Mouse (Mus musculus) limb, embryonic 15.5 days (tissue): ENCODE results near the gene Cckbr. TPM values are rescaled to one million over a fixed set of nuclear protein-coding genes. Genes with fewer than 3 reads are reported as not detected.
"Not testable (repeated sequence)": the region's sequence is repeated elsewhere in the genome, so short reads cannot be mapped to it uniquely, and the experiment has no call there.

Experiments
- ATAC-seq: fragments of 200-750 bp; cut with Nextera tagmentation; 2 replicates; pipeline ENCODE4 v1.8.0; 2017; ENCODE audit warnings: low read depth, moderate TSS enrichment; ENCODE audit not compliant: insufficient number of reproducible peaks, low FRiP score, low TSS enrichment
- H3K27ac ChIP-seq: fragments of 300-500 bp; sonication (generic); 2 replicates; pipeline ENCODE4 v1.5.1; 2015; ENCODE audit warnings: moderate library complexity, mild to moderate bottlenecking, inconsistent platforms
- H3K27me3 ChIP-seq: fragments of 300-500 bp; sonication (generic); 2 replicates; pipeline ENCODE4 v1.6.1; 2015; ENCODE audit warnings: inconsistent platforms
- H3K36me3 ChIP-seq: fragments of 300-500 bp; sonication (generic); 2 replicates; pipeline ENCODE4 v1.6.1; 2015; ENCODE audit warnings: inconsistent platforms
- H3K4me1 ChIP-seq: fragments of 300-500 bp; sonication (generic); 2 replicates; pipeline ENCODE4 v1.6.1; 2015; ENCODE audit warnings: inconsistent platforms
- H3K4me2 ChIP-seq: fragments of 300-500 bp; sonication (generic); 2 replicates; pipeline ENCODE4 v1.6.1; 2015; ENCODE audit warnings: mild to moderate bottlenecking, inconsistent platforms
- H3K4me3 ChIP-seq: fragments of 300-500 bp; sonication (generic); 2 replicates; pipeline ENCODE4 v1.5.1; 2015; ENCODE audit warnings: mild to moderate bottlenecking, inconsistent platforms
- H3K9ac ChIP-seq: fragments of 300-500 bp; sonication (generic); 2 replicates; pipeline ENCODE4 v1.6.1; 2015; ENCODE audit warnings: inconsistent platforms
- H3K9me3 ChIP-seq: fragments of 300-500 bp; sonication (generic); 2 replicates; pipeline ENCODE4 v1.6.1; 2016; ENCODE audit warnings: inconsistent platforms
- WGBS: fragments of 180-500 bp; shearing (Covaris S2); methylation state at CpG from one replicate; pipeline ENCODE4 v1.1.7; 2015; 5-methylcytosine and 5-hydroxymethylcytosine counted together
- polyA plus RNA-seq: library from polyadenylated mRNA; unstranded; fragments of >200 nt; fragmentation: Nextera tagmentation; extraction: Ambion mirVana; gene quantifications from 2 replicates; pipeline ENCODE4 v1.2.1, GENCODE M21; 2015

Cckbr gene
- polyA plus RNA-seq, 1 experiment from 2014 or later: not detected

DNA sequence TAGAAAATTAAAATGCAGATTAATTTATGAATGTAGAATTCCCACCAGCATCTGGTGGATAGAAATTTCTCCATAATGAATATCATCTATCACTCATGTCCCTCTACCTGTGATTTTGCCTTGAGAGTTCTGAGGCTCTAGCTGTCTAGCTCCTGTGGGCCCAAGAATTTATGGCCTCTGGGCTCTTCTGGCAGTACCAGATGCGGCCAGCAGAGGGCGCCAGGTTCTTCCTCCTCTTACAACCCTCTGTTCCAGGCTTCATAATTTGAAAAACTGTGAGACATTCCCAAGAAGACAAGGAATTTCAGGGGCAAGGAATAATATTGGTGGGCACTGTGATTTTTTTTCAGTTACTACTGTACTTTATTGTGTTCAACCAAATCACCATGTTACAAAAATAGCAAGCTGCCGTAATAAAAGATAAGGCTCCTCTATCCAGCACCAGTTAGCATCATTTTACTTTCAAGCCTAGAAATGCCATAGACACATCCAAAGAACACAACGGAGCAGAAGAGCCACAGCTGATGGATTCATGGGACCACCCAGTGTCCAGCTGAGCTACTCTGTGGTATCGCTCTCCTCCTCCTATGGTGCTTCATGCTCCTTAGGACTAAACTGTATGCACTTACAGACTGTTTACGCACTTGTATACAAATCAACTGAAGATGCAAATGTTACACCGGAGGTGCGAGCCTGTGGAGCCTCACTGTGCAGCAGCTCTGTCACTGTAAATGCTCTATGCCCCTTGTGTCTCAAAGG is 13.5 kb upstream of the Cckbr start:
- H3K4me3 ChIP-seq, H3K27ac ChIP-seq, H3K4me2 ChIP-seq, H3K27me3 ChIP-seq, H3K4me1 ChIP-seq, H3K9me3 ChIP-seq, H3K9ac ChIP-seq, ATAC-seq, H3K36me3 ChIP-seq: not testable (repeated sequence)
- WGBS: 57% methylated on average over 8 of the region's 8 CpGs

DNA sequence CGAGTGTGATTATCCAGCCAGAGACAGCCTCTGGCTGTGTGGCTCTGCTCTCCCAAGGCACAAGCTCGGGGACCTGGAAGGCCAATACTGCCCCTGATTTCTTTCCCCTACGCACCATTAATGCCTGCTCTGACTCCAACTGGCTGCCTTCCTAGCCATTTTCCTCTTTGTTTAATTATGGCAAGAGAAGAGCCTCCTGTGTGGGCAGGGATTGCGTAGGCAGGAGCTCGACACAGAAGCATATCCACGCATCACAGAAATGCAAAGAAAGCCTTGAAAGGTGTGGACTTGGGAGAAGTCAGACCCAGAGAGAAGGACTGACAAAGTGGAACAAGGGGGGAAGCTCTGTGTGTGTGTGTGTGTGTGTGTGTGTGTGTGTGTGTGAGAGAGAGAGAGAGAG is 11.1 kb upstream of the Cckbr start:
- 56% methylated on average over 6 of the region's 6 CpGs for WGBS
- H3K9ac ChIP-seq: no peak overlapping the region
- H3K4me3 ChIP-seq: no peak overlapping the region
- H3K9me3 ChIP-seq: no peaks in the 10 kb centered on the region
- H3K36me3 ChIP-seq: no peaks in the 10 kb centered on the region
- H3K27me3 ChIP-seq: peaks cover 4% of the 10 kb centered on the region; the same call in 1 of the 2 replicates
- H3K4me1 ChIP-seq: no peaks in the 10 kb centered on the region
- H3K4me2 ChIP-seq: no peak overlapping the region
- no peak for ATAC-seq
- H3K27ac ChIP-seq: no peak overlapping the region

DNA sequence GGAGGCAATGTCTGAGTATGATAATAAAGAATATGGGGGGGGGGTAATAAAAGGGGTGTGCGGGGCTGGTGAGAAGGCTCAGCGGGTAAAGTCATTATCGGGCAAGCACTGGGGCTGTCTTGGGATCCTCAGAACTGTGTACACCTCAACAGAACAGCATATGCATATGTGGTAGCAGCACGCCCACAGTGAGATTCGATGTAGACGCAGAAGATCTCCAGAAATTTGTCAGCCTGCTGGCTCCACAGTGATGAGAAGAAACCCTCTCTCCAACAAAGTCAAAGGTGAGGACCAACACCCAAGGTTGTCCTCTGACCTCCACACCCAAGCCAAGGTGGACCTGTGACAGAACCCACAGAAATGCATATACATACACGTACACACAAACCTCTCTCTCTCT is 9.0 kb upstream of the Cckbr start:
- Histone ChIP-seq H3K4me3 (no peak overlapping the region), H3K27ac (no peak overlapping the region), H3K9ac (no peak overlapping the region), H3K27me3 (no peaks in the 10 kb centered on the region), H3K9me3 (no peaks in the 10 kb centered on the region), H3K4me1 (no peaks in the 10 kb centered on the region), H3K4me2 (no peak overlapping the region), H3K36me3 (no peaks in the 10 kb centered on the region)
- WGBS: 86% methylated on average over 7 of the region's 7 CpGs
- ATAC-seq: no peak

DNA sequence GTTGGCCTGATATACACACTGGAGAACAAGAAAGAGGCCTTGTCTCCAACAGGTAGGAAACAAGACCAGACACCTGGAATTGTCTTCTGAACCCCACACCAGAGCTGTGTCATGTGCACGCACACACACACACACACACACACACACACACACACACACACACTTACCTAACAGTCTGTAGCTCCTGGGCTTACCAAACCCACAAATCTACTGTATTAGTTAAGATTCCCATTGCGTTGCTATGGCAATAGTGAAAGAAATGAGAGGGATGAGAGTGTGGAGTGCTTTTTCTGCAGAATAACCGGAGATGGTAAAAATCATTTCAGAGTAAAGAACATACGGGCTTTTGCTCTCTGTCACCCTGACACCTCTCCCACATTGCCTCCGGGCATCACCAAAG is 7.4 kb upstream of the Cckbr start:
- Histone ChIP-seq H3K9ac (no peak overlapping the region), H3K4me1 (no peaks in the 10 kb centered on the region), H3K27ac (no peak overlapping the region), H3K4me2 (no peak overlapping the region), H3K4me3 (no peak overlapping the region), H3K9me3 (no peaks in the 10 kb centered on the region), H3K27me3 (no peaks in the 10 kb centered on the region), H3K36me3 (no peaks in the 10 kb centered on the region)
- 75% methylated on average over 5 of the region's 5 CpGs for WGBS
- no peak for ATAC-seq

DNA sequence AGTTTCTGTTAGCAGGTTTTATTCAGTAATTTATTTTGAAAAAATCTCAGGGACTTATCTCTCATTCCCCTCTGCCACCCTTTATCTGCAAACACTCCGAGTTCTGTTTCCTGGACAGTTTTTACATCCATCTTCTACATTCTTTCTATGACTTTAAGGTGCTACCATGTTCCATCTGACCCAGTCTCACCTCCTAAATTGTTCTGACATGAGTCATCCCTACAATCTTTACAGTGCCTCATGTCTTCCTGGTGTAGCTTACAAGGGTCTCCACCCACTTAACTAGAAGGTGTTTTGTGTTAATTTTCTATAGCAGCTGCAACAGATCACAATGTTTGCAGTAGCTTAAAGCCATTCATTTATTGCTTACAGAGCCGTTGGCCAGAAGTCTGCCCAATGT is 4.6 kb upstream of the Cckbr start:
- H3K36me3 ChIP-seq: no peaks in the 10 kb centered on the region
- no peak overlapping the region for H3K4me3 ChIP-seq
- no peak for ATAC-seq
- H3K27me3 ChIP-seq: peaks cover 25% of the 10 kb centered on the region
- 32% methylated on average over 2 of the region's 2 CpGs for WGBS
- H3K4me1 ChIP-seq: peaks cover 8% of the 10 kb centered on the region
- H3K9me3 ChIP-seq: no peaks in the 10 kb centered on the region
- H3K27ac ChIP-seq: no peak overlapping the region
- H3K9ac ChIP-seq: no peak overlapping the region
- H3K4me2 ChIP-seq: no peak overlapping the region

DNA sequence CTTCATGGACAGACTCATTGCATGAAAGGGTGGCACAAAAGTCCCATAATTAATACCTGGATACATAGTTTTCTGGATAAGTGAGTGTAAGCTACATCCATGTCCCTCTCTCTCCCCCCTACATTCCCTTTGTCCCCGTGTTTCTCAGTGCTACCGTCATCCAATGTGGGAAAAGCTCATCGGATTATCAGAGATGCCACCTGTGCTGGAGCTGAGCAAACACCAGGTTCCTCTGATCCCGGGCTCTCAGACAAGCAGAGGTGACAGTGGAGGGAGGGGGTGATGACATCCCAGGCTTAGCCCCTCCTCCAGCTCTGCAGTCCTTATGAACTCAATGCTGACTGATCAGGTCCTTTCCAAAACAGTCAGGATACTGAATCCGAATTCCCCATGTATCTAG is 1.2 kb upstream of the Cckbr start:
- no peak overlapping the region for H3K27ac ChIP-seq
- no peaks in the 10 kb centered on the region for H3K36me3 ChIP-seq
- no peak overlapping the region for H3K4me3 ChIP-seq
- ATAC-seq: no peak
- H3K27me3 ChIP-seq: peaks cover 49% of the 10 kb centered on the region
- no peaks in the 10 kb centered on the region for H3K9me3 ChIP-seq
- 25% methylated on average over 5 of the region's 5 CpGs for WGBS
- H3K4me1 ChIP-seq: peaks cover 10% of the 10 kb centered on the region
- no peak overlapping the region for H3K9ac ChIP-seq
- no peak overlapping the region for H3K4me2 ChIP-seq

DNA sequence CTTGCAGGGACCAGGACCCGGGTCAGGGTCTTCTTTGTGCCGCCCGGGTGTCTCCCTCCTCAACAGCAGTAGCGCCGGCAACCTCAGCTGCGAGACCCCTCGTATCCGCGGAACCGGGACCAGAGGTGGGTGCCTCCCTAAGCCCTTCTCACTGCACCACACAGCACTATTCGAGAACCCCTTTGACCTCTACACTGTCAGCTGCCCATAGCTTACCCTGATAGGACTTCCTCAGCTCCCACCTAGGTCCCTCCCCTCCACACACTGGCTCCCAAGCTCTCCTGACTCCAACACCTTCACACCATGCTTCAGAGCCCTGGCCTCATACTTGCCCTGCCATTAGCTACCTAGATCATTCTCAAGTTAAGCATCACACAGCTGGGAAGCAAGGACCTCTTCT is 520 bp downstream of the Cckbr start:
- Histone ChIP-seq H3K27ac (no peak overlapping the region), H3K9ac (no peak overlapping the region), H3K9me3 (no peaks in the 10 kb centered on the region), H3K36me3 (no peaks in the 10 kb centered on the region), H3K4me3 (peak overlapping the region; percentile 32), H3K4me1 (peaks cover 10% of the 10 kb centered on the region), H3K27me3 (peaks cover 49% of the 10 kb centered on the region), H3K4me2 (peak overlapping the region; percentile 58)
- WGBS: 8% methylated on average over 11 of the region's 11 CpGs
- ATAC-seq: peak; percentile 18; the same call in 1 of the 2 replicates

DNA sequence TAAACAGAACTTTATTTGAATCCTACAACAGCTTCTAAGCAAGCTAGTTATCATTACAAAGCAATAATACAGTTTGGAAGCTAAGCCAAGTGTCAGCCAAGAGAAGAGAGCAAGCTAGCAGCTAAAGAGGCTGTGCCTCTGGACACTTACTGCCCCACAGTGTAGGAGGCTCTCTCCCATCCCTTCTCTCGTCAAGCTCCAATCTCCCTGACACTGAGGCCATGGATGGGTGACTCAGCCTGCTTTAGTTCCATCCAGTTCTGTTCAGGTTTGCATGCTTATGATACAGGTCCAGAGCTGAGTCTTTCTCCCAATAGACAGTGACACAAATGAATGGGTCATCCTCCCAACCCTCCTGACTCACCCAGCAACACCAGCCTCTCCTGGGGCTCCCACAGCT is 6.5 kb downstream of the Cckbr start:
- H3K27me3 ChIP-seq: peaks cover 13% of the 10 kb centered on the region
- WGBS: 75% methylated on average over 1 of the region's 1 CpGs
- no peaks in the 10 kb centered on the region for H3K4me1 ChIP-seq
- no peaks in the 10 kb centered on the region for H3K36me3 ChIP-seq
- no peak overlapping the region for H3K4me2 ChIP-seq
- ATAC-seq: no peak
- H3K4me3 ChIP-seq: no peak overlapping the region
- H3K27ac ChIP-seq: no peak overlapping the region
- H3K9ac ChIP-seq: no peak overlapping the region
- H3K9me3 ChIP-seq: no peaks in the 10 kb centered on the region

DNA sequence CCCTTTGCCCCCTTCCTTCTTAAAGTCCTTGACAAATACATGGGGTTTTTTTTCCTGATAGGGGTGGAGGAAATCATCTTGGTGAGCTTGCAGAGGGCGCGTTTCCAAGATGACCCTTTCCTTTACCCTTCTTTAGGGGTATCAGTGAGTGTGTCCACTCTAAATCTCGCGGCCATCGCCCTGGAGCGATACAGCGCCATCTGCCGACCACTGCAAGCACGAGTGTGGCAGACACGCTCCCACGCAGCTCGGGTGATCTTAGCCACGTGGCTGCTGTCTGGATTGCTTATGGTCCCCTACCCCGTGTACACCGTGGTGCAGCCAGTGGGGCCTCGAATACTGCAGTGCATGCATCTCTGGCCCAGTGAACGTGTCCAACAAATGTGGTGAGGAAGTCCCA is 8.3 kb downstream of the Cckbr start:
- no peaks in the 10 kb centered on the region for H3K9me3 ChIP-seq
- no peak overlapping the region for H3K9ac ChIP-seq
- no peaks in the 10 kb centered on the region for H3K4me1 ChIP-seq
- no peak overlapping the region for H3K4me2 ChIP-seq
- no peaks in the 10 kb centered on the region for H3K36me3 ChIP-seq
- 79% methylated on average over 17 of the region's 17 CpGs for WGBS
- peaks cover 3% of the 10 kb centered on the region; the same call in 1 of the 2 replicates for H3K27me3 ChIP-seq
- H3K27ac ChIP-seq: no peak overlapping the region
- no peak overlapping the region for H3K4me3 ChIP-seq
- 0 out of 2 replicates have a peak, but pooled peaks have one; percentile 61 for ATAC-seq

DNA sequence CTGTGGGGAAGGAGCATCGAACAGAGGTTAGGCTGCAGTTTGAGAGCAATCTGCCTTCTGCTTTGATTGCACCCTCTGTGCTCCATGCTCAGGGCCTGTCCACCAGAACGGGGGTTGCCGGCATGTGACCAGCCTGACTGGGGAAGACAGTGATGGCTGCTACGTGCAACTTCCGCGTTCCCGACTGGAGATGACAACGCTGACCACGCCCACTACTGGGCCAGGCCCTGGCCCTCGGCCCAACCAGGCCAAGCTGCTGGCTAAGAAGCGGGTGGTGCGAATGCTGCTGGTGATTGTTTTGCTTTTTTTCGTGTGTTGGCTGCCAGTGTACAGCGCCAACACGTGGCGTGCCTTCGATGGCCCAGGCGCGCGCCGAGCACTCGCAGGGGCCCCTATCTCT is 9.3 kb downstream of the Cckbr start:
- H3K9me3 ChIP-seq: no peaks in the 10 kb centered on the region
- H3K27me3 ChIP-seq: no peaks in the 10 kb centered on the region; the same call in 1 of the 2 replicates
- no peak for ATAC-seq
- H3K4me1 ChIP-seq: no peaks in the 10 kb centered on the region
- WGBS: 78% methylated on average over 22 of the region's 22 CpGs
- no peak overlapping the region for H3K4me2 ChIP-seq
- H3K4me3 ChIP-seq: no peak overlapping the region
- no peak overlapping the region for H3K27ac ChIP-seq
- no peaks in the 10 kb centered on the region for H3K36me3 ChIP-seq
- H3K9ac ChIP-seq: no peak overlapping the region

DNA sequence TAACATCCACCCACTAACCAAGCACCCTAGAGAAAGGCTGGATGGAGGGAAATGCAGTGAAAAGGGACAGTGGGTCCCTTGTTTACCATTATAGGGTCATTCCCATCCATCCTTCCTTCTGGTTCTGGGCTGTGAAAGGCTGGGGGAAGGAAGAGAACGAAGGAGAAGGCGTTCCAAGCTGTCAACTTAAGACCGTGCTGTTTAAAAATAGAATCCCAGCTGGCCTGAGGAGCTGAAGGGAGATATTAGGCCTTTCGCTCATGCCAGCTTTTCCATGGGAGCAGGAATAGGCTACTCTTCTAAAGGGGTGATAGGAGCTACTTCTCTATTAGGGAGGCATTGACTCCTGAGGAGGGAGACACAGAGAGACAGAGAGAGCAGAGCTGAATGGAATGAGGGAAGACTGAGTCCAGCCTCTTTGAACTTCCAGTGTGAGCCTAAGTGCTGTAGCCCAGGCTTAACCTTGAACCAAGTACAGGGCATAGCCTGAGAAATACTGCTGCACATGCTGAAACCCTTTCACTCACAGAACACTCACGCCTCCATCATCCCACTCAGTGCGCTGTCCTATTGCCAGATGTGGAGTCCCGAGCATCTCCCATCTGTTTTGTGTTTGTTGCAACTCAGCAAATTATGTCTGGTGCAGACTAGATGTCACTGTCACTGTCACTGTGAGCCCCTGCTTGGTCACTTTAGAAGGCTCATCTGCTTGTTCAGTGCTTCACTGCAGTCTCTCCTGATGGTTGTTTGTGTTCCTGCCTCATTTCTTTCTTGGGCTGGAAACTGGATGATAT is 12.6 kb downstream of the Cckbr start:
- Histone ChIP-seq H3K27ac (no peak overlapping the region), H3K4me1 (no peaks in the 10 kb centered on the region), H3K9ac (no peak overlapping the region), H3K9me3 (no peaks in the 10 kb centered on the region), H3K36me3 (no peaks in the 10 kb centered on the region), H3K27me3 (no peaks in the 10 kb centered on the region), H3K4me3 (no peak overlapping the region), H3K4me2 (no peak overlapping the region)
- no peak for ATAC-seq
- 58% methylated on average over 7 of the region's 7 CpGs for WGBS

DNA sequence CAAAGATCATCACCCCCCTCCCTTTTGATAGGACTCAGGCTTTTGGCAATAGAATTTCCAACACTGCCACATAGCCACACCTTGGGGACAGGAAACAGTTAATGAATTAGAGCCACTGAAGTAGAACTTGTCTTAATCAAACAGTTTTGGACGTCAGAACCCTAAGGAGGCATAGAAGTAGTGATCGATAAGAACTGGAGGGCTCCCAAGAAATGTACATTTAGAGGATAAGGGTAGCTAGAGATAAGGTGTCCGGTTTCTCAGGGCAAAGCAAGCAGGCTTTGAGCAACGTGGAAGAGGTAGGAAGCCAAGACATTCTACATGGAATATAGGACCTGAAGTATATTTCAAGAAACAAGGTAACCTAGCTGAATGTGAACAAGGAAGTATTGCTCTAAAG is 15.9 kb downstream of the Cckbr start:
- no peak for ATAC-seq
- no peak overlapping the region for H3K27ac ChIP-seq
- no peaks in the 10 kb centered on the region for H3K36me3 ChIP-seq
- WGBS: 59% methylated on average over 4 of the region's 4 CpGs
- no peak overlapping the region for H3K9ac ChIP-seq
- H3K4me1 ChIP-seq: no peaks in the 10 kb centered on the region
- no peaks in the 10 kb centered on the region for H3K27me3 ChIP-seq
- no peak overlapping the region for H3K4me3 ChIP-seq
- H3K9me3 ChIP-seq: no peaks in the 10 kb centered on the region
- no peak overlapping the region for H3K4me2 ChIP-seq
